14 mouse cellular contexts compared by ENCODE assay signal in genomic region chr3:9343586-9343985, GRCm38 (mm10).
DNase-seq lines count a peak whose midpoint lies in the region; ATAC-seq lines count a peak whose summit lies in the region.
"Had no signal": no experiment of that assay in that cellular context is flagged by ENCODE, and none has a peak within 500 bp of the region (broad histone marks: within the 10 kb centered on the region; RNA-seq: fewer than 3 reads in every experiment).

No protein-coding gene starts in this region.

- no peaks in the 10 kb centered on the region for H3K36me3 ChIP-seq in kidney, embryonic 16.5 days (ENCODE audit: insufficient read depth, low read length)
- no peaks in the 10 kb centered on the region for H3K36me3 ChIP-seq in kidney, embryonic 14.5 days (ENCODE audit: control insufficient read depth, insufficient read depth, low read length)
- H3K36me3 ChIP-seq in limb, embryonic 10.5 days = no peaks in the 10 kb centered on the region

- peak overlapping the region; percentile 37; the same call in 1 of the 2 replicates for H3K9ac ChIP-seq in kidney, embryonic 16.5 days (replicated peaks; ENCODE audit: low read length)
- no peak overlapping the region for H3K9ac ChIP-seq in kidney, embryonic 14.5 days (ENCODE audit: low read depth, low read length)
- H3K9ac ChIP-seq: forebrain, postnatal 0 days had no signal

- peaks cover 32% of the 10 kb centered on the region for H3K4me1 ChIP-seq in kidney, embryonic 16.5 days (ENCODE audit: insufficient read depth, low read length)
- H3K4me1 ChIP-seq in kidney, embryonic 14.5 days (ENCODE audit: control insufficient read depth, insufficient read depth, low read length) = peaks cover 13% of the 10 kb centered on the region
- H3K4me1 ChIP-seq in limb, embryonic 10.5 days = peaks cover 44% of the 10 kb centered on the region

- no peak overlapping the region for H3K4me3 ChIP-seq in kidney, embryonic 16.5 days (ENCODE audit: low read length)
- H3K4me3 ChIP-seq in kidney, embryonic 14.5 days (ENCODE audit: low read length) = no peak overlapping the region
- H3K4me3 ChIP-seq in limb, embryonic 10.5 days = no peak overlapping the region

- intact Hi-C loops in gastrocnemius, postnatal 14 days (cut with DNase I; ENCODE audit: low total_unique reads) = no loop called here

- 0 out of 2 replicates have a peak, but pooled peaks cover 11% of the 10 kb centered on the region for H3K27me3 ChIP-seq in kidney, embryonic 16.5 days (ENCODE audit: insufficient read depth, low read length)
- H3K27me3 ChIP-seq in kidney, embryonic 14.5 days (ENCODE audit: control insufficient read depth, insufficient read depth, low read length) = peaks cover 3% of the 10 kb centered on the region; the same call in 1 of the 2 replicates
- H3K27me3 ChIP-seq in limb, embryonic 10.5 days (ENCODE audit: low read depth, poor library complexity, severe bottlenecking) = peaks cover 27% of the 10 kb centered on the region

- H3K27ac ChIP-seq in kidney, embryonic 16.5 days (ENCODE audit: low read length) = no peak overlapping the region
- no peak overlapping the region for H3K27ac ChIP-seq in kidney, embryonic 14.5 days (ENCODE audit: low read depth, low read length)
- peak overlapping the region; percentile 57 for H3K27ac ChIP-seq in limb, embryonic 10.5 days

- DNase-seq in gastrocnemius, postnatal 25 days = peak; percentile 15
- DNase-seq in gastrocnemius, postnatal 14 days = no peak
- DNase-seq in MN1 (ENCODE audit: low spot score) = peak; percentile 49
- no peak for DNase-seq in limb, embryonic 10.5 days (ENCODE audit: low spot score)
- DNase-seq in yolk sac, embryonic 10.5 days (ENCODE audit: low spot score) = no peak
- DNase-seq in testis, postnatal 10 days (ENCODE audit: low spot score) = no peak
- DNase-seq: cerebellum, postnatal 25 days; forebrain, postnatal 0 days; kidney, postnatal 14 days; liver; lung, postnatal 14 days; thymus, postnatal 25 days had no signal

- no peaks in the 10 kb centered on the region for H3K9me3 ChIP-seq in kidney, embryonic 16.5 days (ENCODE audit: low read length)
- no peaks in the 10 kb centered on the region for H3K9me3 ChIP-seq in kidney, embryonic 14.5 days (ENCODE audit: control insufficient read depth, low read length)
- H3K9me3 ChIP-seq in limb, embryonic 10.5 days (replicated peaks) = no peaks in the 10 kb centered on the region

- no peak for ATAC-seq in kidney, embryonic 16.5 days (ENCODE audit: low FRiP score, low TSS enrichment)
- no peak for ATAC-seq in kidney, embryonic 14.5 days (ENCODE audit: low FRiP score, low TSS enrichment)
- ATAC-seq: forebrain, postnatal 0 days had no signal

- 19% methylated on average over 4 of the region's 4 CpGs for WGBS in kidney, embryonic 16.5 days
- WGBS in kidney, embryonic 14.5 days = 14% methylated on average over 4 of the region's 4 CpGs
- under 1% methylated on average over 4 of the region's 4 CpGs for WGBS in limb, embryonic 10.5 days

- H3K4me2 ChIP-seq in kidney, embryonic 16.5 days (replicated peaks; ENCODE audit: low read depth, low read length) = no peak overlapping the region
- H3K4me2 ChIP-seq in kidney, embryonic 14.5 days (replicated peaks; ENCODE audit: low read depth, low read length) = no peak overlapping the region

Comparison
In these comparisons a context has a peak if more than half of its experiments do, and no peak if none do; other contexts are left out.
1. DNase-seq: peak in gastrocnemius, postnatal 25 days (single experiment) and MN1 (single experiment); none in gastrocnemius, postnatal 14 days (single experiment), limb, embryonic 10.5 days (single experiment), yolk sac, embryonic 10.5 days (single experiment) and testis, postnatal 10 days (single experiment).